Mouse (Mus musculus) megakaryocyte, adult 5-6 weeks (primary cell): Measurements from ENCODE around the gene Ablim1. TPM values are rescaled to one million over a fixed set of nuclear protein-coding genes. Genes with fewer than 3 reads are reported as not detected.

Source experiments
- ATAC-seq: 2 replicates; pipeline ENCODE4 v1.8.0; 2016; ENCODE audit warnings: mild to moderate bottlenecking, inconsistent platforms; ENCODE audit not compliant: poor library complexity, severe bottlenecking
- total RNA-seq, 2 experiments: library from RNA; stranded (forward) in 1 of 2; stranded (reverse) in 1 of 2; fragments of 153-499, 151-499 nt in 1 of 2; fragments of 221-1000, 200-1000 nt in 1 of 2; gene quantifications; 2 replicates each; pipeline versions ENCODE4 v1.2.3 to v1.2.4; 2015 to 2017

The Ablim1 gene
- total RNA-seq, 2 experiments from 2014 or later: 1.7 to 2.6 TPM

GRCm38 (mm10) chr19:57112231-57112815, 202.4 kb downstream of the Ablim1 start:
- ATAC-seq: no peak

GRCm38 (mm10) chr19:57111301-57111700, 203.4 kb downstream of the Ablim1 start:
- ATAC-seq: no peak

- no peak for ATAC-seq
Measured at GRCm38 (mm10) chr19:57109620-57110019, 205.1 kb downstream of the Ablim1 start.

GRCm38 (mm10) chr19:57106513-57106912, 208.2 kb downstream of the Ablim1 start:
- ATAC-seq: no peak

GRCm38 (mm10) chr19:57106031-57106430, 208.7 kb downstream of the Ablim1 start:
- no peak for ATAC-seq

- no peak for ATAC-seq
Measured at GRCm38 (mm10) chr19:57105156-57105555, 209.6 kb downstream of the Ablim1 start.

GRCm38 (mm10) chr19:57104171-57104748, 210.5 kb downstream of the Ablim1 start:
- ATAC-seq: peak; percentile 76

- no peak for ATAC-seq
Measured at GRCm38 (mm10) chr19:57103360-57103958, 211.3 kb downstream of the Ablim1 start.

- no peak for ATAC-seq
Measured at GRCm38 (mm10) chr19:57101986-57102385, 212.7 kb downstream of the Ablim1 start.

- ATAC-seq: no peak
Measured at GRCm38 (mm10) chr19:57100753-57101446, 213.8 kb downstream of the Ablim1 start.

- peak; percentile 25; the same call in 1 of the 2 replicates for ATAC-seq
Measured at GRCm38 (mm10) chr19:57099986-57100385, 214.7 kb downstream of the Ablim1 start.

GRCm38 (mm10) chr19:57099094-57099357, 215.7 kb downstream of the Ablim1 start:
- no peak for ATAC-seq

- ATAC-seq: no peak
Measured at GRCm38 (mm10) chr19:57098241-57099093, 216.3 kb downstream of the Ablim1 start.

- no peak for ATAC-seq
Measured at GRCm38 (mm10) chr19:57095340-57095739, 219.4 kb downstream of the Ablim1 start.

- ATAC-seq: no peak
Measured at GRCm38 (mm10) chr19:57093698-57094004, 221.1 kb downstream of the Ablim1 start.

GRCm38 (mm10) chr19:57092958-57093697, 221.6 kb downstream of the Ablim1 start:
- no peak for ATAC-seq

GRCm38 (mm10) chr19:57091278-57091677, 223.4 kb downstream of the Ablim1 start:
- ATAC-seq: no peak

- ATAC-seq: no peak
Measured at GRCm38 (mm10) chr19:57088804-57089369, 225.8 kb downstream of the Ablim1 start.

- no peak for ATAC-seq
Measured at GRCm38 (mm10) chr19:57084520-57085166, 230.1 kb downstream of the Ablim1 start.

GRCm38 (mm10) chr19:57083887-57084286, 230.8 kb downstream of the Ablim1 start:
- no peak for ATAC-seq
